Mouse (Mus musculus) kidney, adult 2 months (tissue): ENCODE results near the gene Prpf38b.

ENCODE experiments used
- CTCF ChIP-seq: fragments of 200-500 bp; conservative IDR thresholded peaks from 2 replicates; pipeline ENCODE4 v1.5.1; 2011; ENCODE audit warnings: low read depth, mild to moderate bottlenecking, control low read depth, low read length, moderate library complexity, mixed read lengths; ENCODE audit not compliant: insufficient read depth, insufficient read length
- POLR2A ChIP-seq: fragments of 200-500 bp; IDR thresholded peaks from one replicate; pipeline ENCODE4 v1.6.1; 2011; ENCODE audit warnings: low read depth, low read length, control low read depth

DNA sequence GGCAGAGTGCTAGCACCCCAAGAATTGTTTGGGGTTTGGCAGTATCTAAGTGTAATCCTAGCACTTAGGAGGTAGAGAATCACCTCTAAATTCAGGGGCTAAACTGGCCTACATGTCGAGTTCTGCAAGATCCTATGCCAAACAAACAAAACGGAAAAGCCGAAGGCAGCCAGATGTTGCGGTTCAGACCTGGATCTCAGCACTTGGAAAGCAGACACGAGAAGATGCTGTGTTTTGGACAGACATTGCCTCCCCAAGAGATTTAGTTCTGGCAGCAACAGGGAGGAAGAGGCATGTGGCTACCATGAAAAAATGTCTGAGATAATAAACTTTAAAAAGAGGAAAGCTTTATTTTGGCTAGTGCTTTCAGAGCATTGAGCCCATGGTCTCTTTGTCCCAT lies 10.8 kb downstream of the Prpf38b start:
- TF ChIP-seq CTCF (no peak), POLR2A (no peak)
